Mouse (Mus musculus) lung, embryonic 14.5 days (tissue): ENCODE measurements at regions not wholly inside any gene's neighbourhood (a gene's known extent, or its start where the extent isn't known, plus 50 kb on each side); places are given as distances from the start of the nearest gene placed in this dataset.

ENCODE experiments used
- ATAC-seq: fragments of 200-750 bp; cut with Nextera tagmentation; 2 replicates; pipeline ENCODE4 v1.8.0; 2017; ENCODE audit warnings: mild to moderate bottlenecking, moderate TSS enrichment, moderate library complexity; ENCODE audit not compliant: insufficient read depth
- DNase-seq: peaks from one replicate; pipeline ENCODE4 v3.0.0-alpha.2; 2015
- H3K27ac ChIP-seq: fragments of 300-500 bp; sonication (generic); 2 replicates; pipeline ENCODE4 v1.5.1; 2014; ENCODE audit warnings: low read depth, mild to moderate bottlenecking, moderate library complexity
- H3K27me3 ChIP-seq: fragments of 300-500 bp; sonication (generic); 2 replicates; pipeline ENCODE4 v1.6.1; 2014; ENCODE audit warnings: low read length, control low read depth; ENCODE audit not compliant: insufficient read depth
- H3K36me3 ChIP-seq: fragments of 300-500 bp; sonication (generic); 2 replicates; pipeline ENCODE4 v1.6.1; 2014; ENCODE audit warnings: control low read depth; ENCODE audit not compliant: insufficient read depth
- H3K4me1 ChIP-seq: fragments of 300-500 bp; sonication (generic); 2 replicates; pipeline ENCODE4 v1.6.1; 2014; ENCODE audit warnings: antibody characterized with exemption, control low read depth; ENCODE audit not compliant: insufficient read depth
- H3K4me2 ChIP-seq: fragments of 300-500 bp; sonication (generic); 2 replicates; pipeline ENCODE4 v1.6.1; 2014; ENCODE audit warnings: mild to moderate bottlenecking
- H3K4me3 ChIP-seq: fragments of 300-500 bp; sonication (generic); 2 replicates; pipeline ENCODE4 v1.5.1; 2014; ENCODE audit warnings: low read depth, low read length
- H3K9ac ChIP-seq: fragments of 300-500 bp; sonication (generic); 2 replicates; pipeline ENCODE4 v1.6.1; 2014
- H3K9me3 ChIP-seq: fragments of 300-500 bp; sonication (generic); 2 replicates; pipeline ENCODE4 v1.6.1; 2016; ENCODE audit warnings: low read depth, low read length, control low read depth
- CTCF ChIP-seq: IDR thresholded peaks from 2 replicates; pipeline ENCODE4 v1.5.1; 2016; ENCODE audit warnings: antibody characterized with exemption, low read depth
- WGBS: fragments of 180-500 bp; shearing (Covaris S2); extraction: QIAGEN DNeasy Blood & Tissue Kit; methylation state at CpG from one replicate; pipeline ENCODE4 v1.1.7; 2014; 5-methylcytosine and 5-hydroxymethylcytosine counted together

- no peak overlapping the region for H3K9ac ChIP-seq
- no peaks in the 10 kb centered on the region for H3K27me3 ChIP-seq
- H3K4me2 ChIP-seq = no peak overlapping the region
- no peaks in the 10 kb centered on the region for H3K9me3 ChIP-seq
- no peak for ATAC-seq
- TF ChIP-seq CTCF = no peak
- H3K4me1 ChIP-seq = no peaks in the 10 kb centered on the region
- WGBS = 88% methylated on average over 4 of the region's 4 CpGs
- no peak for DNase-seq
- H3K27ac ChIP-seq = no peak overlapping the region
- no peak overlapping the region for H3K4me3 ChIP-seq
- no peaks in the 10 kb centered on the region for H3K36me3 ChIP-seq
Measured at GRCm38 (mm10) chr15:46945423-46945822, 6811.3 kb downstream of the 9330182O14Rik start.

GRCm38 (mm10) chr15:46990201-46990600 is 6856.0 kb downstream of the 9330182O14Rik start:
- H3K4me3 ChIP-seq = no peak overlapping the region
- H3K9ac ChIP-seq = no peak overlapping the region
- H3K4me1 ChIP-seq = no peaks in the 10 kb centered on the region
- H3K27ac ChIP-seq = no peak overlapping the region
- peak; percentile 36 for TF ChIP-seq CTCF
- no peaks in the 10 kb centered on the region for H3K9me3 ChIP-seq
- DNase-seq (peak; percentile 52), ATAC-seq (no peak)
- no peaks in the 10 kb centered on the region for H3K36me3 ChIP-seq
- H3K27me3 ChIP-seq = no peaks in the 10 kb centered on the region
- no peak overlapping the region for H3K4me2 ChIP-seq
- 46% methylated on average over 3 of the region's 3 CpGs for WGBS

DNA sequence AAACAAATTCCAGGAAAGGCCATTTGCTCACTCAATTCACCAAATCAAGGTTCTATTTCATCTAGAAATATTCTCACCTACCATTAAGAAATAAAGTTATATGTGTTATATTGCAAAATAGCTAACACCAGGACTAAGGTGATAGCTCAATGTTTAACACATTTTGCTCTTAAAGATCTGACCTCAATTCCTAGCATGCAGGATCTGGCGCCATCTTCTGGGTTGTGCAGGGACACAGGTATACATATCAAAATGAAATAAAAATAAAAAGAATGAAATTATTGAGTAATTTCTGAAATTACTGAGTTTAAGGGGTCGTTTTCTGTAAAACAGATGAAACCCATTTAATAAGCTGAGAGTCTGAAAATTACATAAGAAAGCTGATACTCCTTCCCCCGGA is 6862.9 kb downstream of the 9330182O14Rik start:
- H3K4me1 ChIP-seq = no peaks in the 10 kb centered on the region
- ATAC-seq (no peak), DNase-seq (no peak)
- H3K36me3 ChIP-seq = no peaks in the 10 kb centered on the region
- no peak overlapping the region for H3K4me2 ChIP-seq
- H3K4me3 ChIP-seq = no peak overlapping the region
- no peaks in the 10 kb centered on the region for H3K9me3 ChIP-seq
- WGBS = 48% methylated on average over 3 of the region's 3 CpGs
- peak; percentile 24; the same call in 1 of the 2 replicates for TF ChIP-seq CTCF
- no peak overlapping the region for H3K9ac ChIP-seq
- no peak overlapping the region for H3K27ac ChIP-seq
- H3K27me3 ChIP-seq = no peaks in the 10 kb centered on the region
